Mouse (Mus musculus) lung, postnatal 10 days (tissue): ENCODE results near the gene Gar1.

Experiments
- DNase-seq: peaks from one replicate; pipeline ENCODE4 v3.0.0; 2021

Gar1 gene

GRCm38 (mm10) chr3:129831035-129831568 is at the start of gene Gar1:
TSS of gene Gar1 (minus strand) at chr3:129831396.
- DNase-seq: peak; percentile 98

- no peak for DNase-seq
These were observed 48.7 kb upstream of the Gar1 start for GRCm38 (mm10) chr3:129879913-129880312.

GRCm38 (mm10) chr3:129879131-129879757 is 48.0 kb upstream of the Gar1 start:
- peak; percentile 45 for DNase-seq

- DNase-seq: peak; percentile 93
These were observed 47.3 kb upstream of the Gar1 start, which contains the start of gene Pla2g12a for GRCm38 (mm10) chr3:129878405-129879021. TSS of gene Pla2g12a (plus strand) at chr3:129878606.

- no peak for DNase-seq
These were observed 46.1 kb upstream of the Gar1 start for GRCm38 (mm10) chr3:129877327-129877726.

GRCm38 (mm10) chr3:129863698-129864097 is 32.5 kb upstream of the Gar1 start:
- DNase-seq: peak; percentile 71

- DNase-seq: no peak
These were observed 31.4 kb upstream of the Gar1 start for GRCm38 (mm10) chr3:129862592-129862991.

GRCm38 (mm10) chr3:129846846-129847245 is 15.7 kb upstream of the Gar1 start:
- DNase-seq: no peak

GRCm38 (mm10) chr3:129845868-129846267 is 14.7 kb upstream of the Gar1 start:
- DNase-seq: no peak

GRCm38 (mm10) chr3:129838017-129838416 is 6.8 kb upstream of the Gar1 start:
- DNase-seq: no peak

GRCm38 (mm10) chr3:129836965-129837364 is 5.8 kb upstream of the Gar1 start:
- DNase-seq: no peak

- peak; percentile 32 for DNase-seq
These were observed 5.0 kb upstream of the Gar1 start for GRCm38 (mm10) chr3:129836051-129836697.

- peak; percentile 43 for DNase-seq
These were observed 4.3 kb upstream of the Gar1 start, which contains the start of gene Cfi for GRCm38 (mm10) chr3:129835388-129835934. TSS of gene Cfi (plus strand) at chr3:129835884.

- peak; percentile 50 for DNase-seq
These were observed 570 bp downstream of the Gar1 start for GRCm38 (mm10) chr3:129830626-129831025.

- DNase-seq: no peak
These were observed 3.5 kb downstream of the Gar1 start for GRCm38 (mm10) chr3:129827691-129828090.

GRCm38 (mm10) chr3:129826691-129827090 is 4.5 kb downstream of the Gar1 start:
- DNase-seq: no peak

GRCm38 (mm10) chr3:129824891-129825290 is 6.3 kb downstream of the Gar1 start:
- no peak for DNase-seq

GRCm38 (mm10) chr3:129824146-129824545 is 7.0 kb downstream of the Gar1 start:
- no peak for DNase-seq

GRCm38 (mm10) chr3:129823293-129823692 is 7.9 kb downstream of the Gar1 start:
- peak; percentile 30 for DNase-seq

GRCm38 (mm10) chr3:129822206-129822775 is 8.9 kb downstream of the Gar1 start, which contains the start of gene Rrh:
TSS of gene Rrh (minus strand) at chr3:129822587.
- DNase-seq: no peak

GRCm38 (mm10) chr3:129821736-129822135 is 9.5 kb downstream of the Gar1 start:
- DNase-seq: peak; percentile 16

- DNase-seq: peak; percentile 7
These were observed 10.3 kb downstream of the Gar1 start for GRCm38 (mm10) chr3:129820847-129821246.

GRCm38 (mm10) chr3:129803765-129804164 is 27.4 kb downstream of the Gar1 start, which contains the start of gene Lrit3:
TSS of gene Lrit3 (minus strand) at chr3:129804030.
- DNase-seq: no peak
